Mouse (Mus musculus): ENCODE measurements at regions not wholly inside any gene's neighbourhood (a gene's known extent, or its start where the extent isn't known, plus 50 kb on each side); places are given as distances from the start of the nearest gene placed in this dataset.

DNA sequence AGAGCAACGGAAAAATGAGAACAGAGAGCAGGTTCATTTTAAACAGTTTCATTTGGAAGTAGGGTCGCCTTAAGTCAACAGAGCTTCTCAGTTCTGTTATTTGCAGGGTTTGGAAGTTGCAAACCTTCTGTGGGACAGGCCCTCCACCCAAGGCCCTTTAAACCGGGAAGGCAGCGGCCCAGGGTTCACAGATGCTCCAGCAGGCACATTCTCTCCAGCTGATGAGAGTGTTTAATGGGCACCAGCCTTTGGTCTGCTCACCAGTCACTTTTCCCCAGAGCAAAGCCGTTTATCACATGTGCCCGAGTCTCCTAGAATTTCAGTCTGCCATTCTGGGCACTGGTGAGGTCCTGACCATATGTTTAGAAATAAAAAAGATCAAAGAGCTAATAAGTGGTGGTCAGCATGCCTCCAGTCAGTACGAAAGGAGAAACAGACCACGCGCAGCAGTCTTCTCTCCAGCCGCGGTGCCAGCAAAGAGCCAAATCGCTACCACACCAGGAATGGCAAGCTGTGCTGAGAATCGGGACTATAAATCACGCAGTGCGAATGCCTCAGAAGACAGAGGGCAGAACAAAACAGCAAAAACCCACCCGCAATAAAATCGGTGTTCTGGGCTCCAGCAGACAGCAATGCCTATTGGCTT, 173.5 kb downstream of the Papss1 start:
- TF ChIP-seq EP300 (IDR thresholded peaks at IDR 0.05; ENCODE audit: low read length) (no peak), MAFK (IDR thresholded peaks at IDR 0.05; ENCODE audit: insufficient replicate concordance, low read length) (no peak), ELF1 (IDR thresholded peaks at IDR 0.05; ENCODE audit: low read depth, low read length) (no peak), ZC3H11A (IDR thresholded peaks at IDR 0.05; ENCODE audit: low read depth, low read length) (no peak), PAX5 (IDR thresholded peaks at IDR 0.05; ENCODE audit: low read length) (no peak)
- Histone ChIP-seq H3K27ac (ENCODE audit: insufficient read depth, low read depth) (no peak overlapping the region), H3K27me3 (replicated peaks) (no peaks in the 10 kb centered on the region), H3K36me3 (replicated peaks in 1 of 2; ENCODE audit: control insufficient read depth in 1 of 2, insufficient read depth in 1 of 2, low read length in 1 of 2) (no peaks in the 10 kb centered on the region), H3K9me3 (replicated peaks; ENCODE audit: low read length) (no peaks in the 10 kb centered on the region), H3K9ac (ENCODE audit: insufficient read depth, low read depth) (no peak overlapping the region), H3K4me2 (ENCODE audit: insufficient read depth, low read depth, poor library complexity, severe bottlenecking) (no peak overlapping the region), H3K4me1 (ENCODE audit: control insufficient read depth in 1 of 2, insufficient read depth in 2 of 2) (peaks cover 0 to 3% of the 10 kb centered on the region in 2 experiments; a peak in 1 of 4 replicates), H3K79me2 (replicated peaks; ENCODE audit: control insufficient read depth, extremely low read depth, insufficient read depth, poor library complexity, severe bottlenecking) (no peaks in the 10 kb centered on the region), H3K4me3 (replicated peaks in 1 of 3; ENCODE audit: low read depth in 2 of 3, low read length in 2 of 3, poor library complexity in 1 of 3) (no peak overlapping the region)
- dilution Hi-C loops (cut with MboI; ENCODE audit: extremely low pct_ligation_motif_present, extremely low pct_unique_long_range_greater_than_20kb, low sequenced_read_pairs), result no loop called here
- in situ Hi-C loops (cut with MboI; ENCODE audit: low pct_ligation_motif_present, low pct_unique_long_range_greater_than_20kb, low sequenced_read_pairs), result no loop called here
- DNase-seq (ENCODE audit: extremely low read depth), result no peak

GRCm38 (mm10) chr3:131755537-131755936, 191.0 kb downstream of the Papss1 start:
- Histone ChIP-seq H3K36me3 (replicated peaks in 1 of 2; ENCODE audit: control insufficient read depth in 1 of 2, insufficient read depth in 1 of 2, low read length in 1 of 2) (no peaks in the 10 kb centered on the region), H3K4me3 (replicated peaks in 1 of 3; ENCODE audit: low read depth in 2 of 3, low read length in 2 of 3, poor library complexity in 1 of 3) (no peak overlapping the region), H3K27ac (ENCODE audit: insufficient read depth, low read depth) (no peak overlapping the region), H3K9me3 (replicated peaks; ENCODE audit: low read length) (peaks cover 7% of the 10 kb centered on the region), H3K27me3 (replicated peaks) (no peaks in the 10 kb centered on the region), H3K4me1 (ENCODE audit: control insufficient read depth in 1 of 2, insufficient read depth in 2 of 2) (no peaks in the 10 kb centered on the region), H3K79me2 (replicated peaks; ENCODE audit: control insufficient read depth, extremely low read depth, insufficient read depth, poor library complexity, severe bottlenecking) (no peaks in the 10 kb centered on the region), H3K9ac (ENCODE audit: insufficient read depth, low read depth) (no peak overlapping the region), H3K4me2 (ENCODE audit: insufficient read depth, low read depth, poor library complexity, severe bottlenecking) (no peak overlapping the region)
- no peak for DNase-seq (ENCODE audit: extremely low read depth)
- dilution Hi-C loops (cut with MboI; ENCODE audit: extremely low pct_ligation_motif_present, extremely low pct_unique_long_range_greater_than_20kb, low sequenced_read_pairs) (no loop called here), in situ Hi-C loops (cut with MboI; ENCODE audit: low pct_ligation_motif_present, low pct_unique_long_range_greater_than_20kb, low sequenced_read_pairs) (no loop called here)
- TF ChIP-seq USF2 (conservative IDR thresholded peaks at IDR 0.05; ENCODE audit: low read depth, low read length), result no peak
- TF ChIP-seq POLR2A (IDR thresholded peaks at IDR 0.05; ENCODE audit: low read depth, low read length), result no peak
- no peak for TF ChIP-seq SMC3 (IDR thresholded peaks at IDR 0.05; ENCODE audit: low read depth, low read length)
- TF ChIP-seq E2F4 (IDR thresholded peaks at IDR 0.05; ENCODE audit: insufficient replicate concordance, low read depth, low read length), result no peak
- TF ChIP-seq GABPA (IDR thresholded peaks at IDR 0.05; ENCODE audit: insufficient replicate concordance, low read depth, low read length), result no peak

DNA sequence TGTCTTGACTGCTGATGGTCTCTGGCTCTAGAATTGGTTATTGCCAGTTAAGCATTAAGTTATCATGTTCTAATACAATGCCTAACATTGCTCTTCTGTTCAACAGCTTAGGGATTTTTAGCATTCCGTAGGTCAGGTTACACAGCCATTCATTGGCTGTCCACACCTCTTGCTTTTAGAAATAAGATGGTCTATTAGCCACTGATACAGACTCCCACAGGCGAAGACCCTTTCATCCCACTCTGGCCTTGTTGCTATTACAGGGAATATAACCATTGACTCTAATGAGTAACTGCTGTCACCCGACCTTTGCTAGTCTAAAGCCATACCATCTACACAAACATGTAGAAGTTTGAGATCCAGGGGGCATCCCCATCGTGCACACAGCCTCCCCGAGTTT, 191.6 kb downstream of the Papss1 start:
- no peak for DNase-seq (ENCODE audit: extremely low read depth)
- in situ Hi-C loops (cut with MboI; ENCODE audit: low pct_ligation_motif_present, low pct_unique_long_range_greater_than_20kb, low sequenced_read_pairs), result no loop called here
- H3K4me2 ChIP-seq (ENCODE audit: insufficient read depth, low read depth, poor library complexity, severe bottlenecking), result no peak overlapping the region
- no peaks in the 10 kb centered on the region for H3K27me3 ChIP-seq (replicated peaks)
- H3K36me3 ChIP-seq (replicated peaks in 1 of 2; ENCODE audit: control insufficient read depth in 1 of 2, insufficient read depth in 1 of 2, low read length in 1 of 2), result no peaks in the 10 kb centered on the region
- TF ChIP-seq POLR2A (IDR thresholded peaks at IDR 0.05; ENCODE audit: low read depth, low read length) (no peak), TCF12 (IDR thresholded peaks at IDR 0.05; ENCODE audit: low read depth, low read length) (no peak), MYC (IDR thresholded peaks at IDR 0.05; ENCODE audit: low read depth, low read length) (no peak), UBTF (IDR thresholded peaks at IDR 0.05; ENCODE audit: low read depth, low read length) (no peak), CHD1 (IDR thresholded peaks at IDR 0.05; ENCODE audit: low read depth, low read length) (no peak), SIN3A (IDR thresholded peaks at IDR 0.05; ENCODE audit: low read length) (no peak), MAFK (IDR thresholded peaks at IDR 0.05; ENCODE audit: insufficient replicate concordance, low read length) (no peak), CHD2 (IDR thresholded peaks at IDR 0.05; ENCODE audit: low read length) (no peak), GABPA (IDR thresholded peaks at IDR 0.05; ENCODE audit: insufficient replicate concordance, low read depth, low read length) (no peak), BHLHE40 (IDR thresholded peaks at IDR 0.05; ENCODE audit: low read depth, low read length) (no peak), NRF1 (IDR thresholded peaks at IDR 0.05; ENCODE audit: low read depth, low read length) (no peak), HCFC1 (IDR thresholded peaks at IDR 0.05; ENCODE audit: low read depth, low read length) (no peak), ZC3H11A (IDR thresholded peaks at IDR 0.05; ENCODE audit: low read depth, low read length) (no peak), TBP (conservative IDR thresholded peaks at IDR 0.05; ENCODE audit: low read depth, low read length) (no peak), KAT2A (IDR thresholded peaks at IDR 0.05; ENCODE audit: insufficient replicate concordance, low read length) (no peak), E2F4 (IDR thresholded peaks at IDR 0.05; ENCODE audit: insufficient replicate concordance, low read depth, low read length) (no peak), POLR2AphosphoS2 (IDR thresholded peaks at IDR 0.05; ENCODE audit: low read depth, low read length) (no peak), NELFE (IDR thresholded peaks at IDR 0.05; ENCODE audit: low read depth, low read length) (no peak)
- dilution Hi-C loops (cut with MboI; ENCODE audit: extremely low pct_ligation_motif_present, extremely low pct_unique_long_range_greater_than_20kb, low sequenced_read_pairs), result no loop called here
- H3K4me1 ChIP-seq (ENCODE audit: control insufficient read depth in 1 of 2, insufficient read depth in 2 of 2), result no peaks in the 10 kb centered on the region
- H3K27ac ChIP-seq (ENCODE audit: insufficient read depth, low read depth), result no peak overlapping the region
- peaks cover 7% of the 10 kb centered on the region for H3K9me3 ChIP-seq (replicated peaks; ENCODE audit: low read length)
- H3K79me2 ChIP-seq (replicated peaks; ENCODE audit: control insufficient read depth, extremely low read depth, insufficient read depth, poor library complexity, severe bottlenecking), result no peaks in the 10 kb centered on the region
- H3K4me3 ChIP-seq (replicated peaks in 1 of 3; ENCODE audit: low read depth in 2 of 3, low read length in 2 of 3, poor library complexity in 1 of 3), result no peak overlapping the region
- no peak overlapping the region for H3K9ac ChIP-seq (ENCODE audit: insufficient read depth, low read depth)
